Mouse (Mus musculus) heart, adult 2 months (tissue): Measurements from ENCODE around the gene Ythdf1. TPM values are rescaled to one million over a fixed set of nuclear protein-coding genes. Genes with fewer than 3 reads are reported as not detected.

ENCODE experiments used
- DNase-seq, 2 experiments: peaks; one replicate each; pipeline ENCODE4 v3.0.0; 2021
- H3K27ac ChIP-seq: fragments of 200-600 bp; 2 replicates; pipeline ENCODE4 v1.8.1; 2022
- H3K27me3 ChIP-seq: fragments of 200-500 bp; 2 replicates; pipeline ENCODE4 v1.6.1; 2012; ENCODE audit warnings: mild to moderate bottlenecking, low read length, inconsistent platforms, mixed read lengths; ENCODE audit not compliant: control insufficient read depth, insufficient read depth
- H3K36me3 ChIP-seq: fragments of 200-500 bp; 2 replicates; pipeline ENCODE4 v1.6.1; 2012; ENCODE audit warnings: low read length, inconsistent platforms; ENCODE audit not compliant: control insufficient read depth, insufficient read depth
- H3K4me1 ChIP-seq: fragments of 200-500 bp; 2 replicates; pipeline ENCODE4 v1.6.1; 2011; ENCODE audit warnings: low read length; ENCODE audit not compliant: control insufficient read depth, insufficient read depth
- H3K4me3 ChIP-seq: fragments of 200-600 bp; 2 replicates; pipeline ENCODE4 v1.8.1; 2022
- H3K79me2 ChIP-seq: fragments of 200-500 bp; replicated peaks from 2 replicates; pipeline ENCODE4 v1.6.1; 2012; ENCODE audit warnings: mild to moderate bottlenecking, inconsistent platforms, low read length, moderate library complexity, mixed read lengths; ENCODE audit not compliant: control insufficient read depth, insufficient read depth
- H3K9ac ChIP-seq: fragments of 200-500 bp; 2 replicates; pipeline ENCODE4 v1.6.1; 2012; ENCODE audit warnings: low read depth, mild to moderate bottlenecking, control low read depth, inconsistent platforms, low read length, mixed read lengths
- CTCF ChIP-seq: fragments of 200-600 bp; IDR thresholded peaks from 2 replicates; pipeline ENCODE4 v1.8.1; 2022; ENCODE audit warnings: antibody characterized with exemption, mild to moderate bottlenecking, moderate library complexity
- EP300 ChIP-seq: fragments of 200-500 bp; IDR thresholded peaks from 2 replicates; pipeline ENCODE4 v1.6.1; 2011; ENCODE audit warnings: low read depth, low read length, control low read depth; ENCODE audit not compliant: insufficient read depth
- POLR2A ChIP-seq: fragments of 200-500 bp; IDR thresholded peaks from 2 replicates; pipeline ENCODE4 v1.6.1; 2011; ENCODE audit warnings: mild to moderate bottlenecking, low read depth, low read length, control low read depth; ENCODE audit not compliant: insufficient read depth
- WGBS: fragments of 180-500 bp; shearing (Covaris S2); methylation state at CpG from one replicate; pipeline ENCODE4 v1.1.7; 2018; 5-methylcytosine and 5-hydroxymethylcytosine counted together
- intact Hi-C: fragments of 180-260 bp; cut with DNase I; formaldehyde crosslinking; loops from one replicate; pipeline ENCODE4 v1.15.1; 2025
- polyA plus RNA-seq: library from polyadenylated mRNA; depleted of rRNA; stranded (reverse); fragments of >200 nt; gene quantifications from 2 replicates; pipeline ENCODE4 v1.2.3, GENCODE M21; 2012
- total RNA-seq, 2 experiments: library from RNA; stranded (reverse); gene quantifications; 2 replicates each; pipeline ENCODE4 v1.2.3; 2021

Ythdf1 gene
- total and polyA plus RNA-seq, 3 experiments, result 30.8 to 36.4 (median 31.7) TPM

DNA sequence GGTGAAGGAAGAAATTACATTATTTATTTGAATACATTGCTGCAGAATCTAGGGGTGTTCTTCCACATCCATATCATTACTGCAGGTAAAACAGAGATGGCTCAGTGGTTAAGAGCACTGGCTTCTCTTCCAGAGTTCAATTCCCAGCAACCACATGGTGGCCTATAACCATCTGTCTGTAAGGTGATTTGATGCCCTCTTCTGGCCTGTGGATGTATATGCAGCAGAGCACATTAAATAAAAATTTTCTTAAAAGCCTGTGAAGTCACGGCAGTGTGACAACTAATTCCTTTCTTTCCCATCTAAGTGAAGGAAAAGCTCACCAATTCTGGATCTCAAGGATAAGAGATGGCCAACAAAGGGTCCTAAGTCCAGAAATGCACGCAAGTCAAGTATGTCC, 18.7 kb downstream of the Ythdf1 start:
- no peak for TF ChIP-seq EP300
- peak; percentile 65 for TF ChIP-seq CTCF
- no peaks in the 10 kb centered on the region for H3K36me3 ChIP-seq
- no peaks in the 10 kb centered on the region for H3K79me2 ChIP-seq
- H3K4me3 ChIP-seq, result no peak overlapping the region
- 42% methylated on average over 2 of the region's 2 CpGs for WGBS
- no peak overlapping the region for H3K27ac ChIP-seq
- intact Hi-C loops, result no loop called here
- H3K9ac ChIP-seq, result no peak overlapping the region
- no peaks in the 10 kb centered on the region for H3K4me1 ChIP-seq
- no peak for DNase-seq
- no peaks in the 10 kb centered on the region for H3K27me3 ChIP-seq

DNA sequence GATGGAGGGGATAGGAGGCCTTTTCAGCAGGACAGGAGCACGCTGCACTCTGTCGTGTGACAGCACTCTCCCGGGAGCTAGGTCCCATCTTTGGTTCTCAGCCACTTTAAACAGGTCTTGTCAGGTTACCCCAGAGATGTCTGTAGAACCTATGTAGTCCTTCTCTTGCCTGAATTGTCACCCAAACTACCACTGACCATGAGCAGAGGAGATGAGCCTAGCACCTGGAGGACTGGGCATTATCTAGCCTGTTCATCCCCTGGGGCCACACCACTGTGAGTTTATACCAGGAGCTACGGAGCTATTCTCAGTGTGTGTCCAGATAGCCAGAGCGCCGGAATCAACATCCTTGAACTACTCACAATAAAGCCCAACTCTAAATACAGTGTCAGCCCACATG, 22.9 kb downstream of the Ythdf1 start:
- TF ChIP-seq CTCF, result no peak
- no peak for TF ChIP-seq POLR2A
- no peak for TF ChIP-seq EP300
- no peak for DNase-seq
- intact Hi-C loops, result no loop called here
- WGBS, result 66% methylated on average over 6 of the region's 6 CpGs
- Histone ChIP-seq H3K79me2 (no peaks in the 10 kb centered on the region), H3K27me3 (peaks cover 18% of the 10 kb centered on the region), H3K9ac (no peak overlapping the region), H3K36me3 (no peaks in the 10 kb centered on the region), H3K4me3 (no peak overlapping the region), H3K4me1 (no peaks in the 10 kb centered on the region; the same call in 1 of the 2 replicates), H3K27ac (no peak overlapping the region)

DNA sequence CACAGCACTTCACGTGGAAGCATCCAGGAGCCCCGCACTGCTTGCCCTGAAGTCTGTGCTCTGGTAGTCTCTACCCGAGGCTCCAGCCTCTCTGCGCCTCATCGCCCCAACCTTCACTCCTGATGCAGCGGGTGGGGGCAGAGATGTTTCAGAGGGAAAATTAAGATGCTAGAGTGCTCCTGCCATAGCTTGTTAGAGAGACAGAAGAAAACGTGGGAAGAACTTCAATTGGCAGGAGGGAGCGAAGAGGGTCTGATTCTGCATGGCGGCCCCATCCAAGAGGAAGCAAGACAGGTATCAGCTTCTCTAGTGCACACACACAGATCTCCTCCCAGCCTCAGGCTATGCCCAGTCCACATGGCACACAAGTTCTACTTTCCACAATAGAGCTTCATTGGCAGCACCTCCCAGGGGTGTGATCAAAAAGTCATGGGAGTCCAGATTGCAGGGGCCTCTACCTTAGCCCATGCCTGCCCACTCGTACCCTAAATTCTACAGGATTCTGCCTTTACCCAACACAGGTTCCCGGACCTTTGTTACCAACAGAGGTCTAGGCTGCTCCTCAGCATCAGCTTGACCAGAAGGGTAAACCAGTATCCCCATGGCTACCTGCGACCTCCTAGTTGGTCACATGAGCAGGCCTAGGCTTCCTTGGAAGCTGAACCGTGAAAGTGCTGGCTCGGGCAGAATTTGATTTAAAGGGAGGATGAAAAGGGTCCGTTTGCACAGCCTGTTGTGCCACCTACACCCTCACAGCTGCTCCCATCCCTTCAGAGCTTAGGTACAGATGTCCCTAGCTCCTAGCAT, 23.7 kb downstream of the Ythdf1 start:
- Histone ChIP-seq H3K9ac (no peak overlapping the region), H3K27ac (no peak overlapping the region), H3K27me3 (peaks cover 23% of the 10 kb centered on the region), H3K4me1 (no peaks in the 10 kb centered on the region; the same call in 1 of the 2 replicates), H3K4me3 (no peak overlapping the region), H3K79me2 (no peaks in the 10 kb centered on the region), H3K36me3 (no peaks in the 10 kb centered on the region)
- DNase-seq, result no peak
- 65% methylated on average over 15 of the region's 15 CpGs for WGBS
- intact Hi-C loops, result no loop called here
- TF ChIP-seq EP300 (no peak), POLR2A (no peak), CTCF (no peak)

DNA sequence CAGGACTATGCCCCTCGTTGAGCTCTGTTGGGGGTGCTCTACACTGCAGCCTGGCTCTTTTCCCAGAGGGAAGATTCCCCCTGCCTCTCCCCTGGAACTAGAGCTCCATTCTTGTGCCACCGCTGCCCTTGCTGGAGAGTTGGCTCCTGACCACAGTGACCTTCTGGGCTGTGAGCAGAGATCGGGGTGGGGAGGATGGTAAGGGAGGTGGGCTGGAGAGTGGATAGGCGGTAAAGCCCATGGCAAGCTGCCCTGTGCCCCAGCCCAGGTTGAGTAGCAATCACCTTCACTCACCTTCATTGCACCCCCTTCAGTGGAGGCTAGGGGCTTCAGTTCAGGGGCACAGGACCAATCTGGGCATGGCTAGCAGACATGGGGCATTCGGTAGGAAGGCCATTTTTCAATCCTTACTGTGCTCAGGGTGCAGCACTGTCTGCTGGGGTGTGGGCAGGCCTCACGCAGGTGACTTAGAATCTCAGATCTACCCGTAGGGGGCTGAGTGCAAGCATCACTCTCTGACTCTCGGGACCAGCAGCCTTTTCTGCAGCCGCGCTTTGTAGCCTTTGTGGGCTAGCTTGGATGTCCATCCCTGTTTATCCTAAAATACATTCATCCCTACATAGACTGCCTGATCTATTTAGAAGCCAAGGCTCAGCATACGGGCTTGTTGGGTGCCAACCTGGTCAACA, 24.8 kb downstream of the Ythdf1 start:
- intact Hi-C loops, result no loop called here
- H3K4me1 ChIP-seq, result no peaks in the 10 kb centered on the region; the same call in 1 of the 2 replicates
- H3K27me3 ChIP-seq, result peaks cover 26% of the 10 kb centered on the region
- H3K9ac ChIP-seq, result no peak overlapping the region
- TF ChIP-seq CTCF, result no peak
- no peak for TF ChIP-seq POLR2A
- TF ChIP-seq EP300, result no peak
- DNase-seq, result no peak
- no peaks in the 10 kb centered on the region for H3K36me3 ChIP-seq
- H3K4me3 ChIP-seq, result no peak overlapping the region
- no peak overlapping the region for H3K27ac ChIP-seq
- no peaks in the 10 kb centered on the region for H3K79me2 ChIP-seq
- 70% methylated on average over 11 of the region's 11 CpGs for WGBS

DNA sequence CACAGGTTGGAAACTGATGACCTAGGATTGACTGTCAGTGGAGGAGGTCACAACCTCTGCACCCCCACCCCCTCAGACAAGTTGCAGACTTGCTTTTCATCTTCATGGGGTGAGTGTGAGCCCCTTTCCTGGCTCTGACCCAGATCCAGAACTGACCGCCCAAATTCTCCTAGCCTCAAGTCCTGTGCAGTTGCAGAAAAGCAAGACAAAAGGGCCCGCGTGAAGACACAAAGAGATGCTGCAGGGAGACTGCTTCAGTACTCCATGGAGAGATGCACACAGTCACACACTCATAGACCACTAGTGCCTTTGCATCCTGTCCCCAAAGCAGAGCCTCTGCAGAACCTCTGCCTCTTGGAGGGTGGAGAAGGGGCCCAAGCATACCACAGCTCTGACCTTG, 25.4 kb downstream of the Ythdf1 start:
- 62% methylated on average over 3 of the region's 3 CpGs for WGBS

DNA sequence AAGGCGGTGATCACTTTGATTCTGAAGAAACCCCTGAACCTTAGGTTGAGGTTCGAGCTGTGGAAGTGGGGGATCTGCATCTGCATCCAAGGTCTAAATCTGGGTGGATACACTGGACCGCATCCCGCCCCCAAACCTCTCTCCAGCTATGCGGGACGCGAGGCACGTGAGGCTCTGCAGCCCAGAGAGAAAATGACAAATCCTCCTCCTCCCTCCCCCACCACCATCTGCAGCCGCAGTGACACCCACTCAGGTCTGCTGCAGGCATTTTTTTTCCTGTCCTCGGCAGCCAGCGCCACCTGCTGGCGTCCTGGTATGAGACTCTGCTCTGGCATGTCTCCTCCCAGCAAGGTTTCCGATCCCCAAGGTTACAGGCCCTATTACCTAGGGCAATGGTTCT, 26.0 kb downstream of the Ythdf1 start:
- Histone ChIP-seq H3K27me3 (peaks cover 30% of the 10 kb centered on the region), H3K4me1 (no peaks in the 10 kb centered on the region; the same call in 1 of the 2 replicates), H3K9ac (no peak overlapping the region), H3K79me2 (no peaks in the 10 kb centered on the region), H3K27ac (no peak overlapping the region), H3K36me3 (no peaks in the 10 kb centered on the region), H3K4me3 (no peak overlapping the region)
- peak; percentile 41 to 62 for DNase-seq
- 3% methylated on average over 13 of the region's 13 CpGs for WGBS
- intact Hi-C loops, result loop anchor here (5.0 kb wide), 1 partner anchor 97 kb away; no protein-coding TSS in a partner anchor
- TF ChIP-seq EP300 (no peak), CTCF (peak; percentile 75)

More for the DNA sequence above, 25.4 kb downstream of the Ythdf1 start:
- H3K36me3 ChIP-seq, result no peaks in the 10 kb centered on the region
- H3K27me3 ChIP-seq, result peaks cover 30% of the 10 kb centered on the region
- H3K4me3 ChIP-seq, result no peak overlapping the region
- no peak overlapping the region for H3K27ac ChIP-seq
- H3K79me2 ChIP-seq, result no peaks in the 10 kb centered on the region
- no peak for DNase-seq
- TF ChIP-seq CTCF (no peak), EP300 (no peak), POLR2A (no peak)
- no peak overlapping the region for H3K9ac ChIP-seq
- H3K4me1 ChIP-seq, result no peaks in the 10 kb centered on the region; the same call in 1 of the 2 replicates
- intact Hi-C loops, result no loop called here
